In the genomic region with DNA sequence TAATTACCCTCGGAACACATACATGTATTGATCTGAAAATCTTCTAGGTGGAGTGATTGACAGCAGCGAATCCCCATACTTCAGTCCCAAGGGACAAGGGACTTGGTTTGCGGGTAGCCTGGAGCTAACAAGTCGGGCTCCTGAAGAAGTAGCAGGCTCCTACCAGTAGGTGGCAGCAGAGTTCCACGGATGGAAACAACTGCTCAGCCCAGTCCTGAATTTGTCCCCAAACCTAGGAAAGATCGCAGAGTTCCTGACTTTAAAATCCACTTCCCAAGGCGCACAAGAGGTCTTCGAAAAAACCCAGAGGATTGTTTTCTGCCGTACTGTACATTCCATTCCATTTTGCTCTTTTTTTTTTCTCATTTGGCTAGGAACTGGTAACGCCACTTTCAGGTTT, we compare ENCODE assay signal across 8 mouse cellular contexts.
DNase-seq lines count a peak whose midpoint lies in the region; ATAC-seq lines count a peak whose summit lies in the region.

No protein-coding gene starts in this region.

- no peak overlapping the region for H3K27ac ChIP-seq in intestine, embryonic 14.5 days (ENCODE audit: low read depth)

- DNase-seq in adrenal gland, adult (ENCODE audit: inconsistent age in 2 of 2, low spot score in 1 of 2): peak; percentile 83 to 95
- DNase-seq in embryo, embryonic 10 days (ENCODE audit: low spot score): peak; percentile 94
- peak; percentile 46 for DNase-seq in gastrocnemius, postnatal 25 days
- DNase-seq in intestine, embryonic 14.5 days (ENCODE audit: low spot score): peak; percentile 96
- DNase-seq in left cerebral cortex, postnatal 10 days (ENCODE audit: extremely low spot score in 1 of 2, low spot score in 2 of 2): peak; percentile 83 to 84
- DNase-seq in right cerebral cortex, postnatal 25 days: peak; percentile 78
- DNase-seq in urinary bladder, postnatal 36 days (ENCODE audit: low spot score in 2 of 2): peak; percentile 66 to 79

- H3K4me3 ChIP-seq in intestine, embryonic 14.5 days (ENCODE audit: low read depth, low read length): peak overlapping the region; percentile 21; the same call in 1 of the 2 replicates

- H3K4me1 ChIP-seq in intestine, embryonic 14.5 days (replicated peaks; ENCODE audit: control insufficient read depth, insufficient read depth, low read length): no peaks in the 10 kb centered on the region

- H3K4me2 ChIP-seq in intestine, embryonic 14.5 days (ENCODE audit: low read length): peak overlapping the region; percentile 45

- H3K36me3 ChIP-seq in intestine, embryonic 14.5 days (ENCODE audit: control insufficient read depth, insufficient read depth, low read length): no peaks in the 10 kb centered on the region

- WGBS in intestine, embryonic 14.5 days: 8% methylated on average over 10 of the region's 10 CpGs

- ATAC-seq in intestine, embryonic 14.5 days (replicated peaks; ENCODE audit: low FRiP score, low TSS enrichment, low read depth): no peak; the same call in 1 of the 2 replicates
- peak; percentile 83 for ATAC-seq in megakaryocyte-erythroid progenitor cell, adult 5-6 weeks (replicated peaks; ENCODE audit: low FRiP score, low TSS enrichment, poor library complexity, severe bottlenecking)

- peaks cover 14% of the 10 kb centered on the region; the same call in 1 of the 2 replicates for H3K27me3 ChIP-seq in intestine, embryonic 14.5 days (replicated peaks; ENCODE audit: control insufficient read depth, insufficient read depth, low read length)

- no peaks in the 10 kb centered on the region for H3K9me3 ChIP-seq in intestine, embryonic 14.5 days (ENCODE audit: control insufficient read depth, low read length)

- intact Hi-C loops in left cerebral cortex, postnatal 10 days (cut with DNase I): loop anchor here (2.0 to 10.0 kb wide), 3 partner anchors 207 to 1755 kb away; no protein-coding TSS in a partner anchor

- no peak overlapping the region for H3K9ac ChIP-seq in intestine, embryonic 14.5 days (ENCODE audit: low read length)

Comparison
In these comparisons a context has a peak if more than half of its experiments do, and no peak if none do; other contexts are left out.
1. DNase-seq: peak in every context shown above with its lines; median percentile 96 in intestine, embryonic 14.5 days; 94 in embryo, embryonic 10 days; 89 in adrenal gland, adult; 84 in left cerebral cortex, postnatal 10 days; 78 in right cerebral cortex, postnatal 25 days; 72 in urinary bladder, postnatal 36 days; 46 in gastrocnemius, postnatal 25 days.